Mouse (Mus musculus): Measurements from ENCODE around the gene Cdc37l1.
A peak's percentile ranks its signal among the peaks of the same experiment; 100 is the strongest.
"Not testable (repeated sequence)": the region's sequence is repeated elsewhere in the genome, so short reads cannot be mapped to it uniquely, and the experiment has no call there.

Cdc37l1 gene

DNA sequence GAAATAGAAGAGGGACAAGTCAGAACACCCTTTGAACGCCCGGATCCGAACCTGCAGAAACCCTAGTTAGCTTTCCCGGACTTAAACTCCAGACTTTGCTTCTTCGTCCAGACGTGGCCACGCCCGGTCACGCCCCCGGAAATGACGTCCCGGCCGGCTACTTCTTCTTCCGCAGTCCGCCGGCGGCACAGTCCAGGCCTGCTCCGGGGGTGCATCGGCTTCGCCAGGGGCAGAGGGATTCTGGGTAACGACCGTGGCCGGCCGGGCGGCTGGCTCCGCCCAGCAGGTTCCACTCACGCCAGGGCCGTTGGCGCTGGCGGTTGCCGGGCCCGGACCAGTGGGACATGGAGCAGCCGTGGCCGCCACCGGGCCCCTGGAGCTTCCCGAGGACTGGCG is at the start of gene Cdc37l1:
TSS of gene Cdc37l1 (plus strand) at position 159 of the 396 bp plus-strand sequence.
- DNase-seq (ENCODE audit: extremely low spot score, low read depth, low spot score), result peak; percentile 62

DNA sequence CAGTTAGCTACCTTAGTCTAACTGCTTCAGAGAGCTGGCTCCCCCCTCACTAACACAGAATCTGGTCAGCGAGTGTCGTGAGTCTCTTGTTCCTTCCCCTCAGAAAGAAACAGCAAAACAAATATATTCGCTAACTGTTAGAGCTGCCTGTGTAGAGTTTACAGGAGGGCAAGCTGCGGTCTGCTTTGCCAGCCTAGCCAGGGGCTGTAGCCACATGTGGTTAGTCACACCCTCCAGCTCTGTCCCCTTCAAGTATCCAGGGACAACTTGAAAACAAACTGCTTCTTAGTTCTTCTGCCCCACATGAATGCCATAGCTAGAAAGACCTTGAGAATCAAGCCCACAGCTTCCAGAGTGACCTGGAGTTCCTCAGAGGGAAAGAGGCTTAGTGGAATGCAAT is 48.9 kb upstream of the Cdc37l1 start:
- no peak for DNase-seq (ENCODE audit: extremely low spot score, low read depth, low spot score)

DNA sequence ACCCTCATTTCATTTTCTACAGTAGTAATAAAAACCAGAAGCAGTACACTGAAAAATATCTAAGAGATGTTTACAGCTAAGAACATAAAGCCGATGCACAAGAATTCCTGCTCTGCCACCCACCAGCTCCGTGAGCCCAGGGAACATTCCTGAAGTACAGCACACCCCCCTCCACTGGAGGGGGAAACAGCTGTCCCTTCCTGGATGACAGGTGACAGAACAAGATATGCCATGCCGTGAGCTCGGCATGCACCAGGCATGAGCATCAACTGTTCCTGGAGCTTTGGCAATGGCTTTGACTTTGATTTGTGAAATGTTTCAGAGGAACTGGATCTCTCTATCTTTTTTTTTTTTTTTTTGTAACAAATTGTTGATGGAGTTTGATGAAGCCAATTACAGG is 43.4 kb upstream of the Cdc37l1 start:
- DNase-seq (ENCODE audit: extremely low spot score, low read depth, low spot score), result no peak

DNA sequence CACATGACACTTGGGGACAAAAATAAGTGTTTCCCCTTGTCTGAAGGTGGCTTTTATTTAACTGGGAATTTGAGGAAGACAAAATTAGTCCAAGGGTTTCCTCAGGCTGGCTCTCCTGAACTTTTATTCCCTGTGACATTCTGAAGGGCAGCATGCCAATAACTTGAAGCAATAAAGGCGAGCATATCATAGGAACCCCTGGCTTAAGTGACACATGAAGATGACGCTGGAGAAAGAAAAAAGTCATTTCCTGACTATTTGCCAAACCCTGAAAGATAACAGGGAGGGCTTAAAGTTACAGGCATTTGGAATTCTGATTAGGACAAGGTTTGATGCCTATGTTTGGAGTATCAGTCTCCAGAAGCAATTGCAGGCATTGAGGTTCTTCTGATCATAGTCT is 42.8 kb upstream of the Cdc37l1 start:
- no peak for DNase-seq (ENCODE audit: extremely low spot score, low read depth, low spot score)

DNA sequence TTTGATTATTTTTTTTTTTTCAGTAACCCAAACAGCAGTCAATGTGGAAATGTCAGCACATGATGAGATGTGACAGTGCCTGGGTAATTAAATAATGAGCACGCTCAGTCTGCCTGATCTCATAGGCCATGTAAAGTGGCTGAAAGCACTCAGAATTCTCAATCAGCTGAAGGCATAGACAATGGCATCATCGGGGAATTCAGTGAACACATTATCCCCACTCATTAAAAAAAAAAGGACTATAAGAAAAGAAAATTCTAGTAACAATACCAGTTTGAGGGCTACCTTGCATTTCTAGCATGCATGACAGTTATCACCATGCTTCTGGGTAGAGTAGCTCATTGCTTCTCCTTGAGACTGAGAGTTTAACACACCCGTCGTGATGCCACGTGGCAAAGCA is 38.9 kb upstream of the Cdc37l1 start:
- DNase-seq (ENCODE audit: extremely low spot score, low read depth, low spot score), result no peak

DNA sequence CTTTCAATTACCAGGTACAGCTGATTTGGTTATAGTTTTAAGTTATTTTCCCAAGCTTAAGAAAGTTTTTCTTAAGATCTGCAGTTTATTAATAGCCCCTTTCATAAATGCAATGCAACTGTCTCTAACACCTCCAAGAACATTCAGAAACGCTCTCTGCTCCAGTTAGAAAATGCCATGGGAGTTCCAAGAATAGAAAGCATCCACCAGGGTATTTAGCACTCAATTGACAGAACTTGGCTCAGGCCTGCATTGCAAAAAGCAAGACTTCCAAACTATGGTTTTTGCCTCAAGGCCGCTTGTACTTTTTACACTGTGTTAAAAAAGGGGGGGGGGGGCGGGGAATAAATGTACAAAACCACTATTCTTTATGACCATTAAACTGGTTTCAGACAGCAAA is 27.0 kb upstream of the Cdc37l1 start:
- DNase-seq (ENCODE audit: extremely low spot score, low read depth, low spot score), result no peak

DNA sequence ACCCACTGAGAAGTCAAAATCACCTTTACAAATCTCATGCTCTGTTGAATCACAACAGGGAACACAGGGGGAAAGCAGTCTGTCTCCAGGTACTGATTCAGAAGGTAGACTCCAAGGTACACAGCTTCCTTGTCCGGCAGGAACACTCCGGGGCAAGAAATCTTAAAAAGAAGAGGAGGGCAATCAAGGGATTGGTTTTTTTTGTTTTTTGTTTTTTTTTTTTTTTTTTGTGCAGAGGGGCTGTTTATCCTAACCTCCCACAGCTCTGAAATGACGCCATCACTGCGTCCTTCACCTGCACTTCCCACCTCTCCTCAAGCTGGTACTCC is 26.7 kb upstream of the Cdc37l1 start:
- DNase-seq (ENCODE audit: extremely low spot score, low read depth, low spot score), result no peak

DNA sequence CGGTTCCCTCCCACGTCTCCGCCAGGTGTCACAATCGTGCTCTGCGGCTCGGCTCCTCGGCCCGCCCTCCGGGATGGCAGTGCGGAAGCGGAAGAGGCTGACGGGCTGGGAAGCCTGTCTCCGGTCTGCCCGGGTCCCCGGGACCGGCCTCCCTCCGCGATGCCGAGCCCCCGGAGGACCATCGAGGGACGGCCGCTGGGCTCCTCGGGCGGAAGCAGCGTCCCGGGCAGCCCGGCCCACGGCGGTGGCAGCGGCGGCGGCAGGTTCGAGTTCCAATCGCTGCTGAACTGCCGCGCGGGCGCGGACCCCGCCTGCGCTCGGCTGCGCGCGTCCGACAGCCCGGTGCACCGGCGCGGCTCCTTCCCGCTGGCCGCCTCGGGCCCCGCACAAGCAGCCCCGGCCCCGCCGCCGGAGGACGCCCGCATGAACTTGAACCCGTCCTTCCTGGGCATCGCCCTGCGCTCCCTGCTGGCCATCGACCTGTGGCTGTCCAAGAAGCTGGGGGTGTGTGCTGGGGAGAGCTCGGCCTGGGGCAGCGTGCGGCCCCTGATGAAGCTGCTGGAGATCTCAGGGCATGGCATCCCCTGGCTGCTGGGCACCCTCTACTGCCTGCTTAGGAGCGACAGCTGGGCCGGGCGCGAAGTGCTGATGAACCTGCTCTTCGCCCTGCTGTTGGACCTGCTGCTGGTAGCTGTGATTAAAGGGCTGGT is 26.2 kb upstream of the Cdc37l1 start, which contains the start of gene Plpp6:
TSS of gene Plpp6 (plus strand) at position 112 of the 710 bp plus-strand sequence.
- DNase-seq (ENCODE audit: extremely low spot score, low read depth, low spot score), result no peak

DNA sequence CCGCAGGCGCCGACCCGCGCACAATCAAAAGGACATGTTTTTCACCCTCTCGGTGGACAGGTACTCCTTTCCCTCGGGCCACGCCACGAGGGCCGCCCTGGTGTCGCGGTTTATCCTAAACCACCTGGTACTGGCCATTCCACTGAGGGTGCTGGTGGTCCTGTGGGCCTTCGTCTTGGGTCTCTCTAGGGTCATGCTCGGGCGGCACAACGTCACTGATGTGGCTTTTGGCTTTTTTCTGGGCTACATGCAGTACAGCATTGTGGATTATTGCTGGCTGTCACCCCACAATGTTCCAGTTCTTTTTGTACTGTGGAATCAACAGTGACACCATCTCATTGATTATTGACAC is 25.6 kb upstream of the Cdc37l1 start:
- no peak for DNase-seq (ENCODE audit: extremely low spot score, low read depth, low spot score)

DNA sequence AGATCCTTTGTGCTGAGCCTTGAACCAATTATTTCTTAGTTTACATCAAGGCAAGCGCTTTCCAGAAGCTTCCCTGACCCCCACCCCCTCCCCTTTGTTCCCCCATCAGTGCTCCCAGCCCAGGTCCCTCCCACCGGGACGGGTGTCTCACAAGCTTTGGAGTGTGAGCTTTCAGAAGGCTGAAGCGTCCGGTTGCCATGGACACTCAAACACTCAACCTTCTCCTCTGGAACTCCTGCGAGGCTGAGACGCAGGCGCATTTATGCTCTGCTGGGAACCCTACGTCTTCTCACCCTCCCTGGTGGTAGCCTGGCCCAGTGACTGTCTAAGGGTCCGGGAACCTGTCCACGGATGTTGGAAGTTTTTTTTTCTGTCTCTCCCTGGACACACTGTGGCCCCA is 22.5 kb upstream of the Cdc37l1 start, which contains the start of gene 4430402I18Rik:
TSS of gene 4430402I18Rik (minus strand) at position 149 of the 400 bp plus-strand sequence.
- DNase-seq (ENCODE audit: extremely low spot score, low read depth, low spot score), result no peak

DNA sequence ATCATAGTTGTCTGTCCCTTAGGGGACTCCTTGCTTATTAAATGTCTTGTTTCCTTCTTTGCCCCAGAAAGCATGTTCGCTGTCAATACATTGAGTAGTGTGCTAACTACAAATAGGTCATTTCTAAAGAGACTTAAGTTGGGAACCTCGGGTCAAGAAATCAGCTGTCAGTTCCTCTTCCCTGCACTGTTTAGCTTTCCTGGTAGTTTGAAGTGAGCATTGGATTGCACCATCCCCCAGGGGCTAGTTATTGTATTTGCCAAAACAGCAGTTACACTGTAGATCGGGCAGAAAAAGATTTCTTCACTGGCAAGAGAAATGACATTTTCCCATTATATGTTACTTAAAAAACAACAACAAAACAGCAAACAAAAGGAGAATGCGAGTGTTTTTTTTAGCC is 22.0 kb upstream of the Cdc37l1 start:
- no peak for DNase-seq (ENCODE audit: extremely low spot score, low read depth, low spot score)

DNA sequence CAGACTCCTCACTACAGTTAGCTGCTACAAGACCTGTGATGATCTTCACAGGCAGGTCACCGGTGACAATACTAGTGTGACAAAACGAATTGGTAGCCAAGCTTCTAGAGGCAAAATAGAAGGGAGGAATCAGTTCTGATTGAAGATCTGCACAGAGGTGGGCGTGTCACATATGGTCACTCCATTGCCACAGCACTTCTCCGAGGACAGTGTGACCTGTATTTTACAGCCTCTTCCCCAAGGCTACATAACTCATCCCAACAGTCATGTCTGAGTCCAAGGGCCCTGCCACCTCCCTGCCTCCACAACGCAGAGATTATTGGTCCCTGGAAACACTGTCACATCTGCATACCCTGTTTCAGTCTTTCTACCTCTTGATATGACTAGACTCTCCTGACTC is 20.9 kb upstream of the Cdc37l1 start:
- no peak for DNase-seq (ENCODE audit: extremely low spot score, low read depth, low spot score)

DNA sequence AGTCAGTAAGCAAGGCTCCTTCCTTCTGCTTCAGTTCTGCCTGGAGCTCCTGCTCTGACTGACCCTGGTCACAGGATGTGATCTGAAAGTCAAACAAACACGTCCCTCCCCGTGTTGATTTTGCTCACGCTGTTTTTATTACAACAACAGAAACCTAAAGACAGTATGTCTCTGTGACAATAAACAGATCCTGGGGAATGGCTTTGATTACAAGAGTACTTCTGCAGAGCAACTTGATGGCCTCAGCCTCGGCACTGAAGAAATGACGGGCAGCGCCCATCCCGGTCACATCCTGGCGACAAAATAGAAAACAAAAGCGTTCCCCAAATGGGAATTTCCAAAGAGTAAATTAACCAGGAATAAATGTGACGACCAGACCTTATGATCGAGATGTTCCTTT is 19.9 kb upstream of the Cdc37l1 start:
- DNase-seq (ENCODE audit: extremely low spot score, low read depth, low spot score), result no peak

DNA sequence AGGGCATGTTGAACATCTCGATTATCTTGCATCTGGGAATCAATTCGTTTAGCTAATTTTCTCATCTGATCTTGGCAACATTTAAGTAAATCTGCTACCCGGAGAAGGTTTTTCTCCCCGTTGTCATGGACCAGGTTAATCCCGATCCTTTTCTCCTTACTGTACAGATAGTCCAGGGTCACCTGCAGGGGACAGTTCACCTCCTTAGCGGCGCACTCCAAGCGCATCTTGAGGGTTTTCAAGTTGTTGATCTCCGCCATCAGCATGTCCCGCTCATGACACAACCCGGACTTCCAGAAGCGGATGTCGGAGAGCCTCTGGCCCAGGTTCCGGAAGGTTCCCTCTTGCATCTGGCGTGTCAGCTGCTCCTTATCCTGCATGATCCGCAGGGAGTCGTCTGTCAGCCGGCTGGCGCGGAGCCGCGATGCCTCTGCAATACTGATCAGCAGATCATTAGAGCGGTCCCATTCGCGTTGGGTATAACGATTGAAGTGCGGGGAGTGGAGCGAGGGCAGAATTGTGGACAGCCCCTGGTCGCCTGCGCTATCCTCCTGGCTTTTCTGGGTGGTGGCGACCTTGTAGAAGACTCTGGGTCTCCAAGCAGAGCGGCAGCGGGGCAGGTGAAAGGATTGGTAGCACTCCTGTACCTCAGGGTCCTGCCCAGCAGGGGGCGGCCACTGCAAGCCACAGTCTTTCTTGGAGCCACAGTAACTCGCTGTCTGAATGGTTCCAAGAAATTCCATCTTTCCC is 15.1 kb upstream of the Cdc37l1 start:
- DNase-seq (ENCODE audit: extremely low spot score, low read depth, low spot score), result no peak

DNA sequence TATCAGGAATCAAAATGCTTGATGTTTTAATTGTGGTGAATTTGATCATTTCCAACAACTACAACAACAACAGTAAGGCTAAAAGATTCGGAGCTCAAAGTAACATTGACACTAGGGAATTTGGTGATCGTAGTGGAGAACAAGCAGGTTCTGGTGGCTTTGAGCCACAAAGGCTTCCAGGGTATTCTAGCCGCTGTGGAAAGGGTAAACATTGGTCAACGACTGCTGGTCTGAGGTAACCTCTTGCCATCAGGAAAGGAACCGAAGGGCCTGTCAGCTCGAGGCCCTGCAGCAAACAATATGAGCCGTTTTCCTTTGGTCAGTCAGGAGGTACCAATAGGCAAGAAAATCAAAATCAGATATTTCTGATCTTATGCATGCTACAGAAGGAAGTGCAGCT is 7.5 kb upstream of the Cdc37l1 start:
- no peak for DNase-seq (ENCODE audit: extremely low spot score, low read depth, low spot score)

DNA sequence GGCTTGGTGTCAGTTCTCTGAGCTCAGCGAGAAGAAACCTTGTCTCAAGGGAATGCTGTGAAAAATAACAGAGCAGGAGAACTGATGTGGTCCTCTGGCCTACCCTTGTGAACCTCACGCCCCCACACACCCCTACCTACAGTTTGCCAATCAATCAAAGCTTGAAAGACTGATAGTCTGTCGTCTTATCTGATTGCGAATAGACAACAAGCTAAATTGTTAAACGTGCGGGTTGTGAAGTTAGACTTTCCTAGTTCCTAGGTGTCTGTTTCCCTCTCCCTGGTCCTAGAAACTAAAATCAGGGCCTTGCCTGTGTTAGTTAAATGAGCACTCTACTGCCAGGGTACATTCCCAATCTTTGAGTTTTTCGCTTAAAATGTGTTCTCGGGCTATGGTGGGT is 637 bp upstream of the Cdc37l1 start:
- DNase-seq (ENCODE audit: extremely low spot score, low read depth, low spot score), result no peak

DNA sequence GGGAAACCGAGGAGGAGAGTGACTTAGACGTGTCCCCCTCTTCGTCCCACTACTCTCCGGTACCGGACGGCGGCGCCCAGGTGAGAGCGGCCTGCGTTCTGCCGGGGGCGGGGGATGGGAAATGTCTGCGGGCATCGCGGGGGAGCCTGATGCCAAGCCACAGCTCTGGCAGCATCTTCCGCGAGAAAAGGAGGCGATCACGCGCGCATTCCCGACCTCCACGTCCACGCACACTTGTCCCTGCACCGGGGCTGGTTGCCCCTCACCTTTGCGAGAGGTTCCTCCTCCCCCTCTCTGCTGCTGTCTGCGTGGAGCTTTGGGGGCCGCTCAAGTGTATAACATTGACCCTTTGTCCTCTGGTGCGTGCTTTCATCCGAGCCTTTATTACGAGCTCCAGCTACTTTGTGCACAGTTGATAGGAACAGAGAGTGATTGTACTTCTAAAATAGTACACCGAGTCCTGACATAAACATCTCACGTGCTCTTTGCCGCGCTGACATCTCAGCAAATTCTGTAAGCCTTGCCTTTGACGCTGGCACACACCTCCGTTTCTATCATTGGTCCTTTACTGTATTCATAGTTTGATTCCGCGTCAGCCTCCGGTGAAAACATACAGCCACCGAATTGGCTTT is 554 bp downstream of the Cdc37l1 start:
- DNase-seq (ENCODE audit: extremely low spot score, low read depth, low spot score), result no peak

DNA sequence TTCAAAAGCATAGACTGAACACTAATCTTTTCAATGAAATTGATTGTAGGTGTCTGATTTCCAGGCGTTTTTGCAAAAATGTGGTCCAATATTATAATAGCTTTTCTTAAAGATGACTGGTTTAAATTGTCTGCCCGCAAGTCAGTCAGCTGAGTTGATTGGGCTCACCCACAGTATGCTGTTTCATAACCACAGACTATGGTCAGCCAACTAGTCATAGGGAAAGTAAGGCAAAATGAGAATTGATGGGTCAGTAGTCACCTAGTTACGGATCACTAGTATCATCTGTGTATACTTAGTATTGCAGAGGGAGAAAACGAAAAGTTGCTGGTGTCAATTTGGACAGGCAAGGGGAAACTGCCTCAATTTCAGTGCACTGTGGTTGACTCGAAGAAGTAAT is 1.2 kb downstream of the Cdc37l1 start:
- DNase-seq (ENCODE audit: extremely low spot score, low read depth, low spot score), result no peak

DNA sequence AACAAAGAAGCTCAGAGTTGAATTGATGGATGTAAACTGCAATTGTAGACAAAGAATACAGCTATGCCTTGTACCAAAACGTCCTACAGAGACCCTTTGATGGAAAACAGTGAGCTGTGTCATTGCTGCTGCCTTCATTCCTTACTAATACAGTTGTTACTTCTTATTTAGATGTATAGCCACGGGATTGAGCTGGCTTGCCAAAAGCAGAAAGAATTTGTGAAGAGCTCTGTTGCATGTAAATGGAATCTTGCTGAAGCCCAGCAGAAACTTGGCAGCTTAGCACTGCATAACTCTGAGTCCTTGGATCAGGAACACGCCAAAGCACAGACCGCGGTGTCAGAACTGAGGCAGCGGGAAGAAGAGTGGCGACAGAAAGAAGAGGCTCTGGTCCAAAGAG is 4.7 kb downstream of the Cdc37l1 start:
- DNase-seq (ENCODE audit: extremely low spot score, low read depth, low spot score), result no peak

DNA sequence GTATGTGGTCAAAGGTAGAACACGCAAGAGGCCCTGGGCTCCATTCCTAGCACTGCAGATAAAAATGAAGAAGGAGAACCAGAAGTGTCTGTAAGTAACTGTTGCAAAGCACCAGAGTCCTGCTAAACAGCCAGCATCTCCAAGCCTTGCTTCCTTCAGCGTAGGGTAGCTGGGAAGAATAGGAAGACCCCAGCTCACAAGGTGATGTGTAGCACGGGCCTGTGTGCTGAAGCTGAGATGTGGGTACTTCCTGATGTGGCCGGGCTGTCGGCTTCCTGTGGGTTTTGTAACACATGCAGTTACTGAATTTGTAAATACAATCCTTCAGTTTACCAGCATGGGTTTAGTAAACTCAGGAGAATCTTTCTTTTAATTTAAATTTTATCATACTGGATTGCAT is 5.2 kb downstream of the Cdc37l1 start:
- DNase-seq (ENCODE audit: extremely low spot score, low read depth, low spot score), result no peak

DNA sequence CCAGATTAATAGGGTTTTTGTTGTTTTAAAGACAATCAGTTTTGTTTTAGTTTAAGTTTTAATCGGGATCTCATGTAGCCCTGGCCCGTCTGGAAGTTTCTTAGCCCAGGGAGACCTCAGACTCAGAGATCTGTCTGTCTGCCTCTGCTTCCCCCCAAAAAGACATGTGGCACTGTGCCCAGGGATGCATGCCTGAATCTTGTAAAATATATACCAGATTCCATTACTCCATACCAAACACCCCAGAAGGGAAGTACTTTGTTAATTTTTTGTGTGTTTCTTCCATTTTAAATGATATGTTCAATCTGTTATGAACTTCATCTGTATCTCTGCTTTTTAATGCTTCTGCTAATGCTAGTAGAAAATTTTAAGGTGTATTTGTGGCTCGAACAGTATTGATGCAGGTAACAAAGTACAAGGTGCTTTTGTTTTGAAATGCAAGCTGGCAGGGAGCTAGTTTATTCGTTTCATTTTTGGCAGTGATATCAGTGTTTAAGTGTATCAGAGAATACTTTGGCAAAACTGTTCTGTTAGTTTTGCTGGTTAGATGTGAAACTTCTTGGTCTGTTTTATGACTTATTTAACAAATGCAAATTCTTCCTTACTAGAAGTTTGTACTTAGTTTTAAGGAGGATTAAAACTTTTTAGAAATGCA is 8.0 kb downstream of the Cdc37l1 start:
- no peak for DNase-seq (ENCODE audit: extremely low spot score, low read depth, low spot score)

DNA sequence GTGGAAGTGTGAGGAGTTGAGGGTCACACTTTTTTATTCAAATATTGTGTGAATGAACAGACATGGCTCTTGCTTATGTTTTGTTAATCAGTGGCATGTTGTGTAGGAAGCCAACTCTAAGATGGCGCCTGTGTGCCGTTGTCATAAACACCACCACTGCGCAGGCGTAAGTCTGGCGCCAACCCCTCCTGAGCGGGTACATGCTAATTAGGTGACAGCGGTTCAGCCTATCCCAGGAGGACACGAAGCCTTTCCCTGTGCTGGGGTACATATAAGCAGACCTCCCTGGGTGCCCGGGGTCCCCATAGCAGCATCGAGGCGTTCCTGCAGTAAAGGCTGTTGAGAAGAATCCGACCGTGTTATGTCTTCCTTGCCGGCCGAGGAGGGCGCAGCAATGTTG is 10.2 kb downstream of the Cdc37l1 start:
- not testable (repeated sequence) for DNase-seq (ENCODE audit: extremely low spot score, low read depth, low spot score)
